8 mouse cellular contexts compared by ENCODE assay signal in the genomic region with DNA sequence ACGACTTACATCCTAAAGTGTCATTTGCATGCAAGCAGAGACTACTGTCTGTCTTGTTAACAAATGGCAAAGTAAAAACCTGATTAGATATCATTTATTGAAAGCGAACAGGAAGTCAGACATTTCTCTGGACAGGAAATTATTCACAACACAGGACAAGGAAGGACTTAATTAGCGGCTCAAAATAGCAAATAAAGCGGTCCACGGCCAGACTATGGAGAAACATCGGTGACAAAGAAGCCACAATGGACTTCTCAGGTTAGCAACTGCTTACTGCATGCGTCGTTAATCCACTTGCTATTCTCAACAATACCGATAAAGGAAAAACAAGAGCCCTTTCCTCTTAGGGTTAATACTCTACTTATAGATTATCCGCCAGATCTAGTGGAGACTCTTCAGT. TPM values are rescaled to one million over a fixed set of nuclear protein-coding genes. Genes with fewer than 3 reads are reported as not detected.
DNase-seq lines count a peak whose midpoint lies in the region; ATAC-seq and TF ChIP-seq lines count a peak whose summit lies in the region.

No protein-coding gene starts in this region.

- H3K9me3 ChIP-seq in heart, embryonic 14.5 days (ENCODE audit: control insufficient read depth, low read length) = no peaks in the 10 kb centered on the region
- H3K9me3 ChIP-seq in ES-E14 (ENCODE audit: control insufficient read depth, insufficient read depth, low read depth, low read length) = no peaks in the 10 kb centered on the region
- H3K9me3 ChIP-seq in forebrain, postnatal 0 days (ENCODE audit: low read length) = no peaks in the 10 kb centered on the region

- TF ChIP-seq CTCF in forebrain, postnatal 0 days (IDR thresholded peaks at IDR 0.05; ENCODE audit: low read depth) = no peak

- H3K9ac ChIP-seq in heart, embryonic 14.5 days (ENCODE audit: low read length) = peak overlapping the region; percentile 96
- H3K9ac ChIP-seq in ES-E14 (ENCODE audit: insufficient read depth, low read depth, low read length, poor library complexity, severe bottlenecking) = peak overlapping the region; percentile 99
- H3K9ac ChIP-seq in forebrain, postnatal 0 days = peak overlapping the region; percentile 84

- H3K27ac ChIP-seq in heart, embryonic 14.5 days (replicated peaks in 1 of 2; ENCODE audit: control insufficient read depth in 1 of 2, insufficient read depth in 1 of 2, low read depth in 2 of 2, low read length in 2 of 2) = peak overlapping the region; percentile 94 to 95; a peak in 3 of 4 replicates
- no peak overlapping the region for H3K27ac ChIP-seq in ES-E14 (ENCODE audit: insufficient read depth, low read depth, low read length, poor library complexity, severe bottlenecking)
- peak overlapping the region; percentile 92; the same call in 1 of the 2 replicates for H3K27ac ChIP-seq in forebrain, postnatal 0 days (ENCODE audit: low read depth, low read length)
- peak overlapping the region; percentile 88 for H3K27ac ChIP-seq in macrophage

- ATAC-seq in heart, embryonic 14.5 days (ENCODE audit: insufficient number of reproducible peaks, insufficient read depth, low FRiP score, low read depth) = no peak
- no peak for ATAC-seq in forebrain, postnatal 0 days
- ATAC-seq in CD4-positive, CD25-positive, alpha-beta regulatory T cell, adult 4 months = no peak

- peak overlapping the region; percentile 86 to 94 for H3K4me3 ChIP-seq in heart, embryonic 14.5 days (ENCODE audit: control insufficient read depth in 1 of 2, insufficient read depth in 1 of 2, low read depth in 1 of 2, low read length in 2 of 2)
- H3K4me3 ChIP-seq in ES-E14 (ENCODE audit: insufficient read depth in 1 of 2, low read depth in 1 of 2, low read length in 2 of 2, poor library complexity in 1 of 2, severe bottlenecking in 1 of 2) (peak overlapping the region; percentile 90 to 96), macrophage (ENCODE audit: inconsistent target) (peak overlapping the region; percentile 97)
- H3K4me3 ChIP-seq in forebrain, postnatal 0 days (ENCODE audit: low read depth, low read length) = peak overlapping the region; percentile 87

- peak overlapping the region; percentile 81 for H3K4me2 ChIP-seq in heart, embryonic 14.5 days (ENCODE audit: low read length)
- peak overlapping the region; percentile 79 for H3K4me2 ChIP-seq in forebrain, postnatal 0 days (ENCODE audit: low read depth)

- peaks cover 3 to 15% of the 10 kb centered on the region in 2 experiments for H3K4me1 ChIP-seq in heart, embryonic 14.5 days (ENCODE audit: control insufficient read depth in 2 of 2, insufficient read depth in 2 of 2, low read length in 2 of 2)
- peaks cover 1 to 2% of the 10 kb centered on the region in 2 experiments; a peak in 2 of 4 replicates for H3K4me1 ChIP-seq in ES-E14 (ENCODE audit: control insufficient read depth in 2 of 2, insufficient read depth in 2 of 2, low read length in 2 of 2, poor library complexity in 1 of 2)
- H3K4me1 ChIP-seq in forebrain, postnatal 0 days (ENCODE audit: insufficient read depth) = peaks cover 11% of the 10 kb centered on the region

- peaks cover 40% of the 10 kb centered on the region for H3K79me2 ChIP-seq in macrophage (ENCODE audit: inconsistent target)

- DNase-seq in heart, adult 8-10 months (ENCODE audit: low spot score) = no peak
- no peak for DNase-seq in ES-E14 (ENCODE audit: low read depth, low spot score)
- peak; percentile 6 for DNase-seq in forebrain, postnatal 0 days
- no peak for DNase-seq in cerebellum, postnatal 14 days
- no peak for DNase-seq in cerebellum, adult 11-12 months

- WGBS in heart, embryonic 14.5 days = 3% methylated on average over 10 of the region's 10 CpGs
- WGBS in forebrain, postnatal 0 days = 6% methylated on average over 10 of the region's 10 CpGs
- WGBS in macrophage (ENCODE audit: missing documents) = 3% methylated on average over 10 of the region's 10 CpGs

- H3K27me3 ChIP-seq in heart, embryonic 14.5 days (ENCODE audit: control insufficient read depth, insufficient read depth, low read length) = no peaks in the 10 kb centered on the region
- H3K27me3 ChIP-seq in forebrain, postnatal 0 days (ENCODE audit: insufficient read depth, low read length) = no peaks in the 10 kb centered on the region

- peaks cover 41% of the 10 kb centered on the region for H3K36me3 ChIP-seq in heart, embryonic 14.5 days (ENCODE audit: control insufficient read depth, insufficient read depth, low read length)
- H3K36me3 ChIP-seq in ES-E14 (ENCODE audit: control insufficient read depth, insufficient read depth, low read length, poor library complexity, severe bottlenecking) (peaks cover 25% of the 10 kb centered on the region), macrophage (ENCODE audit: inconsistent target) (peaks cover 35% of the 10 kb centered on the region)
- peaks cover 33% of the 10 kb centered on the region for H3K36me3 ChIP-seq in forebrain, postnatal 0 days (ENCODE audit: insufficient read depth)

- in situ Hi-C loops in ES-E14 (cut with MboI; ENCODE audit: low sequenced_read_pairs in 2 of 2, unreplicated experiment in 2 of 2) = no loop called here

RNA-seq across cellular contexts. Expression of gene Dhx38, which starts 0.9 kb away (rescaled TPM):
- 9.5 and 10.9 TPM in 2 replicates for polyA plus RNA-seq in heart, embryonic 14.5 days (2014; fragmentation: Nextera tagmentation; extraction: Ambion mirVana)
- 10 to 100 TPM; 11.5 to 12.3 (median 11.8) TPM for total RNA-seq in heart, adult 8-10 months (2022)
- 54.7 and 61.8 TPM in 2 replicates for total RNA-seq in ES-E14 (2012; rRNA removed)
- total RNA-seq in forebrain, postnatal 0 days (2014; rRNA removed) = 23.2 and 28.2 TPM in 2 replicates
- 12.8 and 14.1 TPM in 2 replicates for polyA plus RNA-seq in forebrain, postnatal 0 days (2015; fragmentation: Nextera tagmentation; extraction: Ambion mirVana)
- 10 to 100 TPM; 40.2 to 87.0 (median 70.0) TPM for total RNA-seq in macrophage (2018; cell fraction: chromatin; rRNA removed)
- total RNA-seq in macrophage (2018; cell fraction: cytosol; rRNA removed) = 10 to 100 TPM; 29.5 to 49.1 (median 38.2) TPM
- 10 to 100 TPM; 31.3 to 63.7 (median 47.5) TPM for total RNA-seq in macrophage (2018; cell fraction: nucleus; rRNA removed)
- 29.7 to 48.5 TPM (median 41.9 TPM) in 3 replicates for polyA plus RNA-seq in macrophage (2018)
- polyA plus RNA-seq in CD4-positive, CD25-positive, alpha-beta regulatory T cell, adult 4 months (2017; shearing (Covaris generic)) = 10 to 100 TPM; 11.7 to 26.7 TPM

RNA-seq across cellular contexts. Expression of gene Txnl4b, which starts 0.9 kb away (rescaled TPM):
- 18.4 and 18.7 TPM in 2 replicates for polyA plus RNA-seq in heart, embryonic 14.5 days (2014; fragmentation: Nextera tagmentation; extraction: Ambion mirVana)
- 1 to 10 TPM; 5.3 to 7.1 (median 5.5) TPM for total RNA-seq in heart, adult 8-10 months (2022)
- total RNA-seq in ES-E14 (2012; rRNA removed) = 4.1 and 7.8 TPM in 2 replicates
- total RNA-seq in forebrain, postnatal 0 days (2014; rRNA removed) = 12.0 and 12.2 TPM in 2 replicates
- polyA plus RNA-seq in forebrain, postnatal 0 days (2015; fragmentation: Nextera tagmentation; extraction: Ambion mirVana) = 34.0 and 35.2 TPM in 2 replicates
- total RNA-seq in macrophage (2018; cell fraction: chromatin; rRNA removed) = 1 to 10 TPM in 18 of 26 experiments, under 1 TPM in 7, not detected in 1; 0.47 to 4.8 (median 1.8) TPM
- total RNA-seq in macrophage (2018; cell fraction: cytosol; rRNA removed) = 10 to 100 TPM in 16 of 26 experiments, 1 to 10 TPM in 10; 4.1 to 14.8 (median 11.5) TPM
- total RNA-seq in macrophage (2018; cell fraction: nucleus; rRNA removed) = 10 to 100 TPM in 4 of 26 experiments, 1 to 10 TPM in 22; 1.6 to 12.1 (median 5.8) TPM
- 7.9 to 15.1 TPM (median 9.1 TPM) in 3 replicates for polyA plus RNA-seq in macrophage (2018)
- 10 to 100 TPM; 23.6 to 32.9 TPM for polyA plus RNA-seq in CD4-positive, CD25-positive, alpha-beta regulatory T cell, adult 4 months (2017; shearing (Covaris generic))

RNA-seq across cellular contexts. Expression of gene Hp, which starts 14.2 kb away (rescaled TPM):
- polyA plus RNA-seq in heart, embryonic 14.5 days (2014; fragmentation: Nextera tagmentation; extraction: Ambion mirVana) = 0.59 and 0.77 TPM in 2 replicates
- 10 to 100 TPM in 1 of 4 experiments, 1 to 10 TPM in 3; 2.3 to 12.6 (median 5.1) TPM for total RNA-seq in heart, adult 8-10 months (2022)
- total RNA-seq in ES-E14 (2012; rRNA removed) = not detected in 2 replicates
- total RNA-seq in forebrain, postnatal 0 days (2014; rRNA removed) = 0.15 and 1.5 TPM in 2 replicates
- 0.38 and 0.44 TPM in 2 replicates for polyA plus RNA-seq in forebrain, postnatal 0 days (2015; fragmentation: Nextera tagmentation; extraction: Ambion mirVana)
- 1 to 10 TPM in 1 of 26 experiments, under 1 TPM in 2, not detected in 23; 0.91 to 1.1 (median 0.92) TPM for total RNA-seq in macrophage (2018; cell fraction: chromatin; rRNA removed)
- total RNA-seq in macrophage (2018; cell fraction: cytosol; rRNA removed) = 1 to 10 TPM in 25 of 26 experiments, under 1 TPM in 1; 0.87 to 4.3 (median 2.4) TPM
- 1 to 10 TPM in 18 of 26 experiments, under 1 TPM in 7, not detected in 1; 0.60 to 5.1 (median 2.0) TPM for total RNA-seq in macrophage (2018; cell fraction: nucleus; rRNA removed)
- polyA plus RNA-seq in macrophage (2018) = 0.70 to 2.3 TPM (median 1.1 TPM) in 3 replicates
- polyA plus RNA-seq in CD4-positive, CD25-positive, alpha-beta regulatory T cell, adult 4 months (2017; shearing (Covaris generic)) = not detected

RNA-seq across cellular contexts. Expression of gene Dhodh, which starts 43.7 kb away (rescaled TPM):
- polyA plus RNA-seq in heart, embryonic 14.5 days (2014; fragmentation: Nextera tagmentation; extraction: Ambion mirVana) = 31.5 and 38.7 TPM in 2 replicates
- 10 to 100 TPM; 15.1 to 22.1 (median 18.0) TPM for total RNA-seq in heart, adult 8-10 months (2022)
- 57.3 and 103 TPM in 2 replicates for total RNA-seq in ES-E14 (2012; rRNA removed)
- 26.1 and 26.4 TPM in 2 replicates for total RNA-seq in forebrain, postnatal 0 days (2014; rRNA removed)
- polyA plus RNA-seq in forebrain, postnatal 0 days (2015; fragmentation: Nextera tagmentation; extraction: Ambion mirVana) = 27.7 and 27.9 TPM in 2 replicates
- 10 to 100 TPM in 20 of 26 experiments, 1 to 10 TPM in 6; 4.8 to 39.8 (median 20.3) TPM for total RNA-seq in macrophage (2018; cell fraction: chromatin; rRNA removed)
- 10 to 100 TPM in 8 of 26 experiments, 1 to 10 TPM in 18; 5.7 to 14.5 (median 8.7) TPM for total RNA-seq in macrophage (2018; cell fraction: cytosol; rRNA removed)
- 10 to 100 TPM in 17 of 26 experiments, 1 to 10 TPM in 9; 4.5 to 38.8 (median 11.7) TPM for total RNA-seq in macrophage (2018; cell fraction: nucleus; rRNA removed)
- 4.3 to 14.5 TPM (median 6.6 TPM) in 3 replicates for polyA plus RNA-seq in macrophage (2018)
- 10 to 100 TPM; 39.2 to 46.8 TPM for polyA plus RNA-seq in CD4-positive, CD25-positive, alpha-beta regulatory T cell, adult 4 months (2017; shearing (Covaris generic))

RNA-seq across cellular contexts. Expression of gene Pkd1l3, which starts 49.6 kb away (rescaled TPM):
- polyA plus RNA-seq in heart, embryonic 14.5 days (2014; fragmentation: Nextera tagmentation; extraction: Ambion mirVana) = 0.15 TPM in 1 of 2 replicates, not detected in the other
- under 1 TPM in 2 of 4 experiments, not detected in 2; 0.16 to 0.35 TPM for total RNA-seq in heart, adult 8-10 months (2022)
- total RNA-seq in ES-E14 (2012; rRNA removed) = 0.54 and 0.58 TPM in 2 replicates
- total RNA-seq in forebrain, postnatal 0 days (2014; rRNA removed) = 0.24 TPM in 1 of 2 replicates, not detected in the other
- polyA plus RNA-seq in forebrain, postnatal 0 days (2015; fragmentation: Nextera tagmentation; extraction: Ambion mirVana) = 0.21 TPM in 1 of 2 replicates, not detected in the other
- 1 to 10 TPM in 14 of 26 experiments, under 1 TPM in 12; 0.33 to 3.5 (median 1.1) TPM for total RNA-seq in macrophage (2018; cell fraction: chromatin; rRNA removed)
- total RNA-seq in macrophage (2018; cell fraction: cytosol; rRNA removed) = under 1 TPM; 0.03 to 0.55 (median 0.13) TPM
- total RNA-seq in macrophage (2018; cell fraction: nucleus; rRNA removed) = 1 to 10 TPM in 6 of 26 experiments, under 1 TPM in 20; 0.10 to 1.4 (median 0.72) TPM
- 0.07 to 0.17 TPM (median 0.11 TPM) in 3 replicates for polyA plus RNA-seq in macrophage (2018)
- polyA plus RNA-seq in CD4-positive, CD25-positive, alpha-beta regulatory T cell, adult 4 months (2017; shearing (Covaris generic)) = under 1 TPM; 0.74 to 0.79 TPM
